Mouse (Mus musculus) thymus, postnatal 25 days (tissue): ENCODE results near the gene H2-Q7.
"Not testable (repeated sequence)": the region's sequence is repeated elsewhere in the genome, so short reads cannot be mapped to it uniquely, and the experiment has no call there.

Experiments used
- DNase-seq: peaks from one replicate; pipeline ENCODE4 v3.0.0; 2022

H2-Q7 gene

GRCm38 (mm10) chr17:35438885-35439284, at the start of gene H2-Q7:
Gene H2-Q7 (plus strand): TSS chr17:35439155.
- DNase-seq, result peak; percentile 59

GRCm38 (mm10) chr17:35389796-35390195, 49.2 kb upstream of the H2-Q7 start:
- DNase-seq, result peak; percentile 83

GRCm38 (mm10) chr17:35392671-35393070, 46.3 kb upstream of the H2-Q7 start:
- DNase-seq, result not testable (repeated sequence)

- DNase-seq, result not testable (repeated sequence)
Measured at GRCm38 (mm10) chr17:35393864-35394800, 44.8 kb upstream of the H2-Q7 start.

GRCm38 (mm10) chr17:35396956-35397355, 42.0 kb upstream of the H2-Q7 start:
- DNase-seq, result not testable (repeated sequence)

GRCm38 (mm10) chr17:35413057-35413456, 25.9 kb upstream of the H2-Q7 start:
- DNase-seq, result not testable (repeated sequence)

- DNase-seq, result not testable (repeated sequence)
Measured at GRCm38 (mm10) chr17:35415273-35416129, 23.5 kb upstream of the H2-Q7 start.

GRCm38 (mm10) chr17:35418772-35419171, 20.2 kb upstream of the H2-Q7 start:
- DNase-seq, result no peak

GRCm38 (mm10) chr17:35419564-35419963, 19.4 kb upstream of the H2-Q7 start:
- not testable (repeated sequence) for DNase-seq

- DNase-seq, result peak; percentile 63
Measured at GRCm38 (mm10) chr17:35420206-35420810, 18.6 kb upstream of the H2-Q7 start.

- DNase-seq, result not testable (repeated sequence)
Measured at GRCm38 (mm10) chr17:35421331-35421730, 17.6 kb upstream of the H2-Q7 start.

GRCm38 (mm10) chr17:35422360-35422759, 16.6 kb upstream of the H2-Q7 start:
- DNase-seq, result not testable (repeated sequence)

GRCm38 (mm10) chr17:35423131-35423810, 15.7 kb upstream of the H2-Q7 start:
- not testable (repeated sequence) for DNase-seq

GRCm38 (mm10) chr17:35424106-35424505, 14.8 kb upstream of the H2-Q7 start:
- not testable (repeated sequence) for DNase-seq

- DNase-seq, result peak; percentile 22
Measured at GRCm38 (mm10) chr17:35424624-35425416, 14.1 kb upstream of the H2-Q7 start, which contains the start of gene H2-Q6. Gene H2-Q6 (plus strand): TSS chr17:35424850.

- DNase-seq, result peak; percentile 22
Measured at GRCm38 (mm10) chr17:35425474-35425873, 13.5 kb upstream of the H2-Q7 start.

GRCm38 (mm10) chr17:35428883-35429282, 10.1 kb upstream of the H2-Q7 start:
- not testable (repeated sequence) for DNase-seq

GRCm38 (mm10) chr17:35430671-35431070, 8.3 kb upstream of the H2-Q7 start:
- not testable (repeated sequence) for DNase-seq

- DNase-seq, result not testable (repeated sequence)
Measured at GRCm38 (mm10) chr17:35432167-35432566, 6.8 kb upstream of the H2-Q7 start.

- peak; percentile 39 for DNase-seq
Measured at GRCm38 (mm10) chr17:35434836-35435235, 4.1 kb upstream of the H2-Q7 start.

- DNase-seq, result not testable (repeated sequence)
Measured at GRCm38 (mm10) chr17:35435577-35435976, 3.4 kb upstream of the H2-Q7 start.
